In genomic region chr9:108196920-108197677, GRCm38 (mm10) we compare ENCODE assay signal across 8 mouse cellular contexts. TPM values are rescaled to one million over a fixed set of nuclear protein-coding genes. Genes with fewer than 3 reads are reported as not detected.
A peak's percentile ranks its signal among the peaks of the same experiment; 100 is the strongest.
DNase-seq lines count a peak whose midpoint lies in the region; ATAC-seq lines count a peak whose summit lies in the region.

No protein-coding gene starts in this region.

- no peaks in the 10 kb centered on the region for H3K36me3 ChIP-seq in forebrain, embryonic 13.5 days (ENCODE audit: poor library complexity, severe bottlenecking)
- no peaks in the 10 kb centered on the region for H3K36me3 ChIP-seq in neural tube, embryonic 14.5 days (ENCODE audit: control insufficient read depth, insufficient read depth, low read length)

- no peak for ATAC-seq in forebrain, embryonic 13.5 days
- ATAC-seq in neural tube, embryonic 14.5 days (ENCODE audit: low read depth), result no peak
- ATAC-seq in erythroblast, adult 5-6 weeks (replicated peaks; ENCODE audit: low FRiP score, poor library complexity, severe bottlenecking), result no peak

- no peak overlapping the region for H3K27ac ChIP-seq in forebrain, embryonic 13.5 days
- no peak overlapping the region for H3K27ac ChIP-seq in neural tube, embryonic 14.5 days (ENCODE audit: low read depth, low read length)

- no peaks in the 10 kb centered on the region for H3K9me3 ChIP-seq in forebrain, embryonic 13.5 days (replicated peaks)
- H3K9me3 ChIP-seq in neural tube, embryonic 14.5 days (ENCODE audit: control insufficient read depth, low read length), result no peaks in the 10 kb centered on the region

- 19% methylated on average over 24 of the region's 24 CpGs for WGBS in forebrain, embryonic 13.5 days
- 26% methylated on average over 24 of the region's 24 CpGs for WGBS in neural tube, embryonic 14.5 days

- H3K9ac ChIP-seq in forebrain, embryonic 13.5 days, result no peak overlapping the region; the same call in none of the 2 replicates
- H3K9ac ChIP-seq in neural tube, embryonic 14.5 days (replicated peaks; ENCODE audit: low read depth, low read length), result no peak overlapping the region

- peak overlapping the region; percentile 19 for H3K4me3 ChIP-seq in forebrain, embryonic 13.5 days
- H3K4me3 ChIP-seq in neural tube, embryonic 14.5 days (ENCODE audit: low read depth, low read length), result no peak overlapping the region

- H3K4me1 ChIP-seq in forebrain, embryonic 13.5 days, result peaks cover 23% of the 10 kb centered on the region
- peaks cover 4% of the 10 kb centered on the region for H3K4me1 ChIP-seq in neural tube, embryonic 14.5 days (ENCODE audit: control insufficient read depth, insufficient read depth, low read length)

- peak; percentile 75 for DNase-seq in kidney, postnatal 10 days
- no peak for DNase-seq in kidney, adult 18-20 months
- DNase-seq in kidney, postnatal 25 days, result peak; percentile 28 to 52
- DNase-seq in cerebellum, postnatal 25 days, result no peak
- no peak for DNase-seq in right cerebral cortex, adult 18-20 months

- 0 out of 2 replicates have a peak, but pooled peaks cover 2% of the 10 kb centered on the region for H3K27me3 ChIP-seq in forebrain, embryonic 13.5 days
- no peaks in the 10 kb centered on the region for H3K27me3 ChIP-seq in neural tube, embryonic 14.5 days (ENCODE audit: control insufficient read depth, insufficient read depth, low read length)

- peak overlapping the region; percentile 52 for H3K4me2 ChIP-seq in forebrain, embryonic 13.5 days
- H3K4me2 ChIP-seq in neural tube, embryonic 14.5 days (ENCODE audit: low read depth, low read length), result peak overlapping the region; percentile 7; the same call in 1 of the 2 replicates

RNA-seq across cellular contexts. Expression of gene Bsn, which starts 6.9 kb away (rescaled TPM):
- 4.7 TPM in 2 replicates for polyA plus RNA-seq in forebrain, embryonic 13.5 days (2015; fragmentation: Nextera tagmentation; extraction: Ambion mirVana)
- polyA plus RNA-seq in neural tube, embryonic 14.5 days (2014; fragmentation: Nextera tagmentation; extraction: Ambion mirVana), result 16.0 and 17.9 TPM in 2 replicates
- 0.38 and 1.0 TPM in 2 replicates for total RNA-seq in erythroblast, adult 5-6 weeks (2015; ENCODE audit: low replicate concordance)
- 1.3 and 2.0 TPM in 2 replicates for total RNA-seq in erythroblast, adult 5-6 weeks (2017; ENCODE audit: low replicate concordance)

Comparison
In these comparisons a context has a peak if more than half of its experiments do, and no peak if none do; other contexts are left out.
1. DNase-seq: peak in kidney, postnatal 10 days (single experiment) and kidney, postnatal 25 days (2 of 2); none in kidney, adult 18-20 months (single experiment), cerebellum, postnatal 25 days (0 of 2) and right cerebral cortex, adult 18-20 months (single experiment).